Mouse (Mus musculus): Measurements from ENCODE around the gene Inafm2. TPM values are rescaled to one million over a fixed set of nuclear protein-coding genes. Genes with fewer than 3 reads are reported as not detected.

Inafm2 gene
- polyA plus RNA-seq, 1 experiment: 3.8 TPM

DNA sequence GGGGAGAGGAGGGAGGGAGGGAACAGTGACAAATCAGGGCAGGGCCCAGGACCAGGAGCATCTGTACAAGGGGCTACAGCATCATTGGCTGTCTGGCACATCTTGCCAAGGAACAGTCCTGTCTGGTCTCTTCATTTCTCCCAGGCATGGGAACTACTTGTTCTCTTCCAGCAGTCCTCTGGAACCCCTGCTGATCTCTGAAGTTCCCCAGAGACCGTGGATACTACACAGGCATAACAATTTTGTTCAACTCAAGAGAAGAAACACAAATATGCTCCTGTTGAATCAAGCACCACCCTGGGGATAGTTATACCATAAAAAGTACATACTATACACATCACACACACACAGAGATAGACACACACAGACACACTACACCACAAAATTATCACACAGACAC, 35.6 kb downstream of the Inafm2 start:
- H3K27me3 ChIP-seq (ENCODE audit: control insufficient read depth, insufficient read depth, low read length, poor library complexity, severe bottlenecking): no peaks in the 10 kb centered on the region; the same call in 1 of the 2 replicates
- H3K9ac ChIP-seq (ENCODE audit: low read depth, poor library complexity, severe bottlenecking): no peak overlapping the region
- TF ChIP-seq POLR2A (IDR thresholded peaks at IDR 0.05; ENCODE audit: insufficient read depth, low read length): no peak
- no peak for TF ChIP-seq EP300 (IDR thresholded peaks at IDR 0.05; ENCODE audit: insufficient read depth, low read depth, low read length)
- no peak for TF ChIP-seq CTCF (IDR thresholded peaks at IDR 0.05; ENCODE audit: low read depth, low read length)
- H3K36me3 ChIP-seq (ENCODE audit: control insufficient read depth, insufficient read depth, low read length, poor library complexity, severe bottlenecking): no peaks in the 10 kb centered on the region
- H3K4me1 ChIP-seq (ENCODE audit: control insufficient read depth, insufficient read depth, low read length): peaks cover 2% of the 10 kb centered on the region
- no peaks in the 10 kb centered on the region for H3K9me3 ChIP-seq (replicated peaks; ENCODE audit: control insufficient read depth, insufficient read depth, low read length, poor library complexity, severe bottlenecking)
- no peak overlapping the region for H3K4me3 ChIP-seq (ENCODE audit: low read depth, low read length)
- H3K27ac ChIP-seq (ENCODE audit: insufficient read depth, low read length): no peak overlapping the region

GRCm38 (mm10) chr2:118782303-118782702, 36.7 kb downstream of the Inafm2 start:
- H3K27me3 ChIP-seq (ENCODE audit: control insufficient read depth, insufficient read depth, low read length, poor library complexity, severe bottlenecking): no peaks in the 10 kb centered on the region; the same call in 1 of the 2 replicates
- H3K4me3 ChIP-seq (ENCODE audit: low read depth, low read length): no peak overlapping the region
- no peaks in the 10 kb centered on the region for H3K36me3 ChIP-seq (ENCODE audit: control insufficient read depth, insufficient read depth, low read length, poor library complexity, severe bottlenecking)
- no peak overlapping the region for H3K9ac ChIP-seq (ENCODE audit: low read depth, poor library complexity, severe bottlenecking)
- no peak overlapping the region for H3K27ac ChIP-seq (ENCODE audit: insufficient read depth, low read length)
- H3K4me1 ChIP-seq (ENCODE audit: control insufficient read depth, insufficient read depth, low read length): peaks cover 2% of the 10 kb centered on the region
- H3K9me3 ChIP-seq (replicated peaks; ENCODE audit: control insufficient read depth, insufficient read depth, low read length, poor library complexity, severe bottlenecking): no peaks in the 10 kb centered on the region
- no peak for TF ChIP-seq POLR2A (IDR thresholded peaks at IDR 0.05; ENCODE audit: insufficient read depth, low read length)
- TF ChIP-seq EP300 (IDR thresholded peaks at IDR 0.05; ENCODE audit: insufficient read depth, low read depth, low read length): no peak
- no peak for TF ChIP-seq CTCF (IDR thresholded peaks at IDR 0.05; ENCODE audit: low read depth, low read length)

- Histone ChIP-seq H3K27me3 (ENCODE audit: control insufficient read depth, insufficient read depth, low read length, poor library complexity, severe bottlenecking) (no peaks in the 10 kb centered on the region; the same call in 1 of the 2 replicates), H3K27ac (ENCODE audit: insufficient read depth, low read length) (no peak overlapping the region), H3K4me1 (ENCODE audit: control insufficient read depth, insufficient read depth, low read length) (peaks cover 2% of the 10 kb centered on the region), H3K36me3 (ENCODE audit: control insufficient read depth, insufficient read depth, low read length, poor library complexity, severe bottlenecking) (no peaks in the 10 kb centered on the region), H3K9me3 (replicated peaks; ENCODE audit: control insufficient read depth, insufficient read depth, low read length, poor library complexity, severe bottlenecking) (no peaks in the 10 kb centered on the region), H3K4me3 (ENCODE audit: low read depth, low read length) (no peak overlapping the region), H3K9ac (ENCODE audit: low read depth, poor library complexity, severe bottlenecking) (no peak overlapping the region)
- no peak for TF ChIP-seq EP300 (IDR thresholded peaks at IDR 0.05; ENCODE audit: insufficient read depth, low read depth, low read length)
- no peak for TF ChIP-seq CTCF (IDR thresholded peaks at IDR 0.05; ENCODE audit: low read depth, low read length)
- TF ChIP-seq POLR2A (IDR thresholded peaks at IDR 0.05; ENCODE audit: insufficient read depth, low read length): no peak
Observed at GRCm38 (mm10) chr2:118783093-118783492, 37.5 kb downstream of the Inafm2 start.

- H3K36me3 ChIP-seq (ENCODE audit: control insufficient read depth, insufficient read depth, low read length, poor library complexity, severe bottlenecking): no peaks in the 10 kb centered on the region
- H3K4me1 ChIP-seq (ENCODE audit: control insufficient read depth, insufficient read depth, low read length): peaks cover 2% of the 10 kb centered on the region
- H3K9me3 ChIP-seq (replicated peaks; ENCODE audit: control insufficient read depth, insufficient read depth, low read length, poor library complexity, severe bottlenecking): no peaks in the 10 kb centered on the region
- no peak overlapping the region for H3K4me3 ChIP-seq (ENCODE audit: low read depth, low read length)
- no peak overlapping the region for H3K27ac ChIP-seq (ENCODE audit: insufficient read depth, low read length)
- H3K9ac ChIP-seq (ENCODE audit: low read depth, poor library complexity, severe bottlenecking): no peak overlapping the region
- H3K27me3 ChIP-seq (ENCODE audit: control insufficient read depth, insufficient read depth, low read length, poor library complexity, severe bottlenecking): no peaks in the 10 kb centered on the region; the same call in 1 of the 2 replicates
- TF ChIP-seq EP300 (IDR thresholded peaks at IDR 0.05; ENCODE audit: insufficient read depth, low read depth, low read length) (no peak), POLR2A (IDR thresholded peaks at IDR 0.05; ENCODE audit: insufficient read depth, low read length) (no peak), CTCF (IDR thresholded peaks at IDR 0.05; ENCODE audit: low read depth, low read length) (no peak)
Observed at GRCm38 (mm10) chr2:118783663-118784062, 38.1 kb downstream of the Inafm2 start.

GRCm38 (mm10) chr2:118786525-118786924, 41.0 kb downstream of the Inafm2 start:
- H3K9me3 ChIP-seq (replicated peaks; ENCODE audit: control insufficient read depth, insufficient read depth, low read length, poor library complexity, severe bottlenecking): no peaks in the 10 kb centered on the region
- no peaks in the 10 kb centered on the region for H3K4me1 ChIP-seq (ENCODE audit: control insufficient read depth, insufficient read depth, low read length)
- H3K36me3 ChIP-seq (ENCODE audit: control insufficient read depth, insufficient read depth, low read length, poor library complexity, severe bottlenecking): no peaks in the 10 kb centered on the region
- no peak overlapping the region for H3K9ac ChIP-seq (ENCODE audit: low read depth, poor library complexity, severe bottlenecking)
- no peak overlapping the region for H3K4me3 ChIP-seq (ENCODE audit: low read depth, low read length)
- no peak overlapping the region for H3K27ac ChIP-seq (ENCODE audit: insufficient read depth, low read length)
- H3K27me3 ChIP-seq (ENCODE audit: control insufficient read depth, insufficient read depth, low read length, poor library complexity, severe bottlenecking): no peaks in the 10 kb centered on the region; the same call in 1 of the 2 replicates
- TF ChIP-seq CTCF (IDR thresholded peaks at IDR 0.05; ENCODE audit: low read depth, low read length): no peak

DNA sequence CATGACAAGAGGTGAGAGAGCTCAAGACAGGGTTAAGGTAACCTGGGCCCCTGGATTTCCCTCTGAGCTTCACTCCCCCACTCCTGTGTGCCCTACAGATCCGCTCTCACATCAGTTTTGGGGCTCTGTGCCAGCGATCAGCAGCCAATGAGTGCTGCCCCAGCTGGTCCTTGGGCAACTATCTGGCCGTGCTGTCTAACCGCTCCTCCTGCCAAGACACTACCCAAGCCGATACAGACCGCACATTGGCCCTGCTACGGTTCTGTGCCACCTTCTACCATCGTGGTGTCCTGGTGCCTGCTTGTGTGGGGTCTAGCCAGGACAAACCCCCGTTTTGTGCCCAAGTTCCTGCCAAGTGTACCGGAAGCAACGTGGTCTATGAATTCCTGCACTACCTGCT, 43.9 kb downstream of the Inafm2 start:
- Histone ChIP-seq H3K9ac (ENCODE audit: low read depth, poor library complexity, severe bottlenecking) (no peak overlapping the region), H3K4me3 (ENCODE audit: low read depth, low read length) (no peak overlapping the region), H3K27me3 (ENCODE audit: control insufficient read depth, insufficient read depth, low read length, poor library complexity, severe bottlenecking) (no peaks in the 10 kb centered on the region; the same call in 1 of the 2 replicates), H3K27ac (ENCODE audit: insufficient read depth, low read length) (no peak overlapping the region), H3K36me3 (ENCODE audit: control insufficient read depth, insufficient read depth, low read length, poor library complexity, severe bottlenecking) (no peaks in the 10 kb centered on the region), H3K4me1 (ENCODE audit: control insufficient read depth, insufficient read depth, low read length) (no peaks in the 10 kb centered on the region), H3K9me3 (replicated peaks; ENCODE audit: control insufficient read depth, insufficient read depth, low read length, poor library complexity, severe bottlenecking) (no peaks in the 10 kb centered on the region)
- TF ChIP-seq POLR2A (IDR thresholded peaks at IDR 0.05; ENCODE audit: insufficient read depth, low read length) (no peak), EP300 (IDR thresholded peaks at IDR 0.05; ENCODE audit: insufficient read depth, low read depth, low read length) (no peak), CTCF (IDR thresholded peaks at IDR 0.05; ENCODE audit: low read depth, low read length) (no peak)

Data from ES-Bruce4 (cell line).